Mouse (Mus musculus) CH12.LX (cell line): ENCODE data around the gene Trim66. TPM values are rescaled to one million over a fixed set of nuclear protein-coding genes. Genes with fewer than 3 reads are reported as not detected.

ENCODE experiments used
- DNase-seq: peaks from one replicate; pipeline ENCODE4 v3.0.0-alpha.2; 2013; ENCODE audit errors: extremely low read depth
- H3K27ac ChIP-seq: 2 replicates; pipeline ENCODE4 v1.5.1; 2012; ENCODE audit warnings: low read depth, mild to moderate bottlenecking, control low read depth, moderate library complexity; ENCODE audit not compliant: insufficient read depth
- H3K27me3 ChIP-seq: replicated peaks from 2 replicates; pipeline ENCODE3; 2012; ENCODE audit warnings: inconsistent platforms
- H3K36me3 ChIP-seq, 2 experiments: replicated peaks in 1 of 2; 2 replicates each; pipeline versions ENCODE3 to v1.6.1; 2012; ENCODE audit warnings: inconsistent platforms in 1 of 2, low read length in 1 of 2, mild to moderate bottlenecking in 1 of 2, mixed read lengths in 1 of 2, moderate library complexity in 1 of 2; ENCODE audit not compliant: control insufficient read depth in 1 of 2, insufficient read depth in 1 of 2
- H3K4me1 ChIP-seq, 2 experiments: 2 replicates each; pipeline ENCODE4 v1.6.1; 2012; ENCODE audit warnings: inconsistent platforms in 1 of 2, moderate library complexity in 1 of 2; ENCODE audit not compliant: insufficient read depth in 2 of 2, control insufficient read depth in 1 of 2
- H3K4me2 ChIP-seq: 2 replicates; pipeline ENCODE4 v1.6.1; 2012; ENCODE audit warnings: low read depth, mild to moderate bottlenecking, control low read depth; ENCODE audit not compliant: poor library complexity, insufficient read depth, severe bottlenecking
- H3K4me3 ChIP-seq, 3 experiments: fragments of 150-350 bp in 1 of 3; sonication (generic) in 1 of 3; replicated peaks in 1 of 3; 2 replicates each; pipeline versions ENCODE3 to v1.5.1; 2011 to 2012; ENCODE audit warnings: low read depth in 2 of 3, low read length in 2 of 3, mild to moderate bottlenecking in 2 of 3, moderate library complexity in 2 of 3, control low read depth in 1 of 3, improper control_type of control experiment in 1 of 3, inconsistent platforms in 1 of 3, mixed read lengths in 1 of 3; ENCODE audit not compliant: poor library complexity in 1 of 3
- H3K79me2 ChIP-seq: replicated peaks from 2 replicates; pipeline ENCODE4 v1.6.1; 2012; ENCODE audit warnings: mild to moderate bottlenecking, moderate library complexity; ENCODE audit not compliant: control insufficient read depth, poor library complexity, insufficient read depth, severe bottlenecking; ENCODE audit errors: extremely low read depth
- H3K9ac ChIP-seq: 2 replicates; pipeline ENCODE4 v1.6.1; 2012; ENCODE audit warnings: low read depth, mild to moderate bottlenecking, control low read depth, moderate library complexity; ENCODE audit not compliant: insufficient read depth
- H3K9me3 ChIP-seq: replicated peaks from 2 replicates; pipeline ENCODE3; 2012; ENCODE audit warnings: low read length, inconsistent platforms, mixed read lengths
- BHLHE40 ChIP-seq: IDR thresholded peaks from 2 replicates; pipeline ENCODE4 v1.6.1; 2011; ENCODE audit warnings: mild to moderate bottlenecking, low read depth, low read length, improper control_type of control experiment
- CHD1 ChIP-seq: IDR thresholded peaks from 2 replicates; pipeline ENCODE4 v1.6.1; 2012; ENCODE audit warnings: low read depth, low read length, improper control_type of control experiment, inconsistent platforms
- CHD2 ChIP-seq: IDR thresholded peaks from 2 replicates; pipeline ENCODE4 v1.6.1; 2011; ENCODE audit warnings: low read length, improper control_type of control experiment
- CTCF ChIP-seq, 2 experiments: IDR thresholded peaks in 1 of 2; conservative IDR thresholded peaks in 1 of 2; 2 replicates each; pipeline ENCODE4 v1.5.1; 2011 to 2012; ENCODE audit warnings: low read depth in 2 of 2, low read length in 2 of 2, improper control_type of control experiment in 1 of 2, inconsistent platforms in 1 of 2, mild to moderate bottlenecking in 1 of 2, moderate library complexity in 1 of 2
- ELF1 ChIP-seq: IDR thresholded peaks from 2 replicates; pipeline ENCODE4 v1.6.1; 2014; ENCODE audit warnings: low read depth, mild to moderate bottlenecking, inconsistent platforms, low read length, improper control_type of control experiment
- EP300 ChIP-seq: IDR thresholded peaks from 2 replicates; pipeline ENCODE4 v1.6.1; 2011; ENCODE audit warnings: low read length, improper control_type of control experiment
- ETS1 ChIP-seq: conservative IDR thresholded peaks from 2 replicates; pipeline ENCODE4 v1.6.1; 2012; ENCODE audit warnings: low read depth, mild to moderate bottlenecking, inconsistent platforms, low read length, improper control_type of control experiment, moderate library complexity
- GABPA ChIP-seq: IDR thresholded peaks from 2 replicates; pipeline ENCODE4 v1.6.1; 2012; ENCODE audit warnings: low read depth, low read length, improper control_type of control experiment, inconsistent platforms; ENCODE audit not compliant: insufficient replicate concordance
- HCFC1 ChIP-seq: IDR thresholded peaks from 2 replicates; pipeline ENCODE4 v1.6.1; 2012; ENCODE audit warnings: low read depth, mild to moderate bottlenecking, inconsistent platforms, low read length, improper control_type of control experiment
- IRF4 ChIP-seq: IDR thresholded peaks from 2 replicates; pipeline ENCODE4 v1.6.1; 2014; ENCODE audit warnings: low read depth, mild to moderate bottlenecking, inconsistent platforms, low read length, improper control_type of control experiment
- JUND ChIP-seq: conservative IDR thresholded peaks from 2 replicates; pipeline ENCODE4 v1.6.1; 2011; ENCODE audit warnings: low read depth, low read length, improper control_type of control experiment
- KAT2A ChIP-seq: IDR thresholded peaks from 2 replicates; pipeline ENCODE4 v1.6.1; 2012; ENCODE audit warnings: low read length, improper control_type of control experiment, inconsistent platforms; ENCODE audit not compliant: insufficient replicate concordance
- MAFK ChIP-seq: IDR thresholded peaks from 2 replicates; pipeline ENCODE4 v1.6.1; 2011; ENCODE audit warnings: low read length, improper control_type of control experiment; ENCODE audit not compliant: insufficient replicate concordance
- MAX ChIP-seq: IDR thresholded peaks from 2 replicates; pipeline ENCODE4 v1.6.1; 2011; ENCODE audit warnings: low read length, improper control_type of control experiment
- MEF2A ChIP-seq: IDR thresholded peaks from 2 replicates; pipeline ENCODE4 v1.6.1; 2014; ENCODE audit warnings: low read depth, mild to moderate bottlenecking, inconsistent platforms, low read length, improper control_type of control experiment, borderline replicate concordance
- MXI1 ChIP-seq: IDR thresholded peaks from 2 replicates; pipeline ENCODE4 v1.6.1; 2011; ENCODE audit warnings: mild to moderate bottlenecking, low read depth, low read length, improper control_type of control experiment
- MYC ChIP-seq: IDR thresholded peaks from 2 replicates; pipeline ENCODE4 v1.6.1; 2011; ENCODE audit warnings: low read depth, mild to moderate bottlenecking, improper control_type of control experiment, low read length
- NELFE ChIP-seq: IDR thresholded peaks from 2 replicates; pipeline ENCODE4 v1.6.1; 2011; ENCODE audit warnings: low read depth, low read length, improper control_type of control experiment
- NRF1 ChIP-seq: IDR thresholded peaks from 2 replicates; pipeline ENCODE4 v1.6.1; 2014; ENCODE audit warnings: low read depth, mild to moderate bottlenecking, inconsistent platforms, low read length, improper control_type of control experiment, moderate library complexity
- PAX5 ChIP-seq: IDR thresholded peaks from 2 replicates; pipeline ENCODE4 v1.6.1; 2012; ENCODE audit warnings: low read length, inconsistent platforms, mixed read lengths
- POLR2A ChIP-seq: IDR thresholded peaks from 2 replicates; pipeline ENCODE4 v1.6.1; 2011; ENCODE audit warnings: low read depth, mild to moderate bottlenecking, improper control_type of control experiment, low read length
- POLR2AphosphoS2 ChIP-seq: IDR thresholded peaks from 2 replicates; pipeline ENCODE4 v1.6.1; 2011; ENCODE audit warnings: low read depth, low read length, improper control_type of control experiment
- RAD21 ChIP-seq: IDR thresholded peaks from 2 replicates; pipeline ENCODE4 v1.6.1; 2011; ENCODE audit warnings: low read depth, mild to moderate bottlenecking, low read length, improper control_type of control experiment, moderate library complexity
- RCOR1 ChIP-seq: conservative IDR thresholded peaks from 2 replicates; pipeline ENCODE4 v1.6.1; 2012; ENCODE audit warnings: low read depth, mild to moderate bottlenecking, inconsistent platforms, low read length, improper control_type of control experiment
- SIN3A ChIP-seq: IDR thresholded peaks from 2 replicates; pipeline ENCODE4 v1.6.1; 2012; ENCODE audit warnings: low read length, improper control_type of control experiment, inconsistent platforms
- SMC3 ChIP-seq: IDR thresholded peaks from 2 replicates; pipeline ENCODE4 v1.6.1; 2011; ENCODE audit warnings: low read depth, low read length, improper control_type of control experiment
- TBP ChIP-seq: conservative IDR thresholded peaks from 2 replicates; pipeline ENCODE4 v1.6.1; 2011; ENCODE audit warnings: low read depth, low read length, improper control_type of control experiment
- UBTF ChIP-seq: IDR thresholded peaks from 2 replicates; pipeline ENCODE4 v1.6.1; 2012; ENCODE audit warnings: low read depth, mild to moderate bottlenecking, inconsistent platforms, low read length, improper control_type of control experiment, moderate library complexity
- USF1 ChIP-seq: IDR thresholded peaks from 2 replicates; pipeline ENCODE4 v1.6.1; 2014; ENCODE audit warnings: low read depth, mild to moderate bottlenecking, inconsistent platforms, low read length, improper control_type of control experiment
- ZC3H11A ChIP-seq: IDR thresholded peaks from 2 replicates; pipeline ENCODE4 v1.6.1; 2012; ENCODE audit warnings: low read depth, mild to moderate bottlenecking, inconsistent platforms, low read length, improper control_type of control experiment
- ZKSCAN1 ChIP-seq: IDR thresholded peaks from 2 replicates; pipeline ENCODE4 v1.6.1; 2012; ENCODE audit warnings: low read depth, inconsistent platforms, low read length, improper control_type of control experiment, borderline replicate concordance
- ZNF384 ChIP-seq: IDR thresholded peaks from 2 replicates; pipeline ENCODE4 v1.6.1; 2012; ENCODE audit warnings: low read depth, low read length, improper control_type of control experiment, inconsistent platforms
- dilution Hi-C: fragments of 300-500 bp; cut with MboI; formaldehyde crosslinking; loops from 2 replicates; pipeline ENCODE4 v1.14.3; 2020; ENCODE audit warnings: low sequenced_read_pairs; ENCODE audit not compliant: extremely low pct_unique_long_range_greater_than_20kb, extremely low pct_ligation_motif_present
- in situ Hi-C: fragments of 300-500 bp; cut with MboI; formaldehyde crosslinking; loops from 3 replicates; pipeline ENCODE4 v1.14.3; 2019; ENCODE audit warnings: low sequenced_read_pairs, low pct_ligation_motif_present, low pct_unique_long_range_greater_than_20kb, mixed read lengths
- polyA plus RNA-seq: library from polyadenylated mRNA; unstranded; fragments of >175 nt; gene quantifications from 2 replicates; pipeline ENCODE4 v1.2.1, GENCODE M21; 2012; ENCODE audit warnings: low read depth; ENCODE audit not compliant: insufficient read length
- total RNA-seq, 2 experiments: library from RNA; depleted of rRNA; stranded (reverse); fragments of 300-350 nt in 1 of 2; fragments of >200 nt in 1 of 2; gene quantifications; 2 replicates each; pipeline ENCODE4 v1.2.3; 2012 to 2014

Gene Trim66
- total and polyA plus RNA-seq, 3 experiments = 0.08 to 0.67 (median 0.12) TPM

- H3K27ac ChIP-seq = no peak overlapping the region
- in situ Hi-C loops = loop anchor here (5.0 to 10.0 kb wide), 2 partner anchors 93 to 175 kb away; partner anchors contain the start of genes Akip1 and St5
These were observed 21.8 kb upstream of the Trim66 start for GRCm38 (mm10) chr7:109529741-109530140.

GRCm38 (mm10) chr7:109528356-109528755 is 20.4 kb upstream of the Trim66 start:
- dilution Hi-C loops = no loop called here
- in situ Hi-C loops = loop anchor here (5.0 to 10.0 kb wide), 2 partner anchors 94 to 176 kb away; partner anchors contain the start of genes Akip1 and St5
- Histone ChIP-seq H3K9me3 (no peaks in the 10 kb centered on the region), H3K36me3 (peaks cover 19 to 57% of the 10 kb centered on the region in 2 experiments), H3K4me1 (peaks cover 4 to 62% of the 10 kb centered on the region in 2 experiments; a peak in 2 of 4 replicates), H3K79me2 (no peaks in the 10 kb centered on the region), H3K9ac (no peak overlapping the region), H3K4me3 (no peak overlapping the region), H3K27me3 (no peaks in the 10 kb centered on the region), H3K27ac (no peak overlapping the region), H3K4me2 (no peak overlapping the region)
- DNase-seq = no peak
- TF ChIP-seq POLR2A = no peak
- no peak for TF ChIP-seq MEF2A
- no peak for TF ChIP-seq CHD2
- no peak for TF ChIP-seq UBTF
- no peak for TF ChIP-seq ELF1
- TF ChIP-seq SIN3A = no peak
- TF ChIP-seq ZC3H11A = peak; percentile 51
- TF ChIP-seq PAX5 = no peak
- no peak for TF ChIP-seq NRF1
- TF ChIP-seq IRF4 = no peak
- no peak for TF ChIP-seq MXI1
- no peak for TF ChIP-seq TBP
- TF ChIP-seq NELFE = no peak
- TF ChIP-seq BHLHE40 = no peak
- TF ChIP-seq ZKSCAN1 = no peak
- TF ChIP-seq RCOR1 = no peak
- TF ChIP-seq SMC3 = peak; percentile 81
- TF ChIP-seq EP300 = no peak
- TF ChIP-seq ETS1 = no peak
- no peak for TF ChIP-seq CHD1
- no peak for TF ChIP-seq KAT2A
- peak; percentile 83 for TF ChIP-seq RAD21
- peak; percentile 40 to 79; a peak in 3 of 4 replicates for TF ChIP-seq CTCF (conservative IDR thresholded peaks at IDR 0.05 in 1 of 2, IDR thresholded peaks at IDR 0.05 in 1 of 2; ENCODE audit: low read depth in 2 of 2, low read length in 2 of 2)
- no peak for TF ChIP-seq USF1
- TF ChIP-seq GABPA = no peak
- no peak for TF ChIP-seq ZNF384
- no peak for TF ChIP-seq MAFK

More at GRCm38 (mm10) chr7:109529741-109530140, 21.8 kb upstream of the Trim66 start:
- Histone ChIP-seq H3K4me3 (no peak overlapping the region), H3K79me2 (no peaks in the 10 kb centered on the region), H3K9me3 (no peaks in the 10 kb centered on the region)
- TF ChIP-seq GABPA (no peak), POLR2AphosphoS2 (no peak), USF1 (no peak), MYC (no peak), ZKSCAN1 (no peak), MEF2A (no peak), ELF1 (no peak), JUND (no peak), MAX (no peak), KAT2A (no peak), MAFK (no peak), EP300 (no peak), PAX5 (no peak), IRF4 (no peak), HCFC1 (no peak), NELFE (no peak), UBTF (no peak), CTCF (conservative IDR thresholded peaks at IDR 0.05 in 1 of 2, IDR thresholded peaks at IDR 0.05 in 1 of 2; ENCODE audit: low read depth in 2 of 2, low read length in 2 of 2) (no peak)
- TF ChIP-seq, all 38 proteins: peak for 0
- H3K4me1 ChIP-seq = peaks cover 6 to 65% of the 10 kb centered on the region in 2 experiments; a peak in 2 of 4 replicates
- no peak for DNase-seq
- H3K4me2 ChIP-seq = no peak overlapping the region
- dilution Hi-C loops = no loop called here
- peaks cover 6 to 46% of the 10 kb centered on the region in 2 experiments for H3K36me3 ChIP-seq
- H3K9ac ChIP-seq = no peak overlapping the region
- no peaks in the 10 kb centered on the region for H3K27me3 ChIP-seq
